Comparison of ENCODE assay signal across 16 mouse cellular contexts in the genomic region with DNA sequence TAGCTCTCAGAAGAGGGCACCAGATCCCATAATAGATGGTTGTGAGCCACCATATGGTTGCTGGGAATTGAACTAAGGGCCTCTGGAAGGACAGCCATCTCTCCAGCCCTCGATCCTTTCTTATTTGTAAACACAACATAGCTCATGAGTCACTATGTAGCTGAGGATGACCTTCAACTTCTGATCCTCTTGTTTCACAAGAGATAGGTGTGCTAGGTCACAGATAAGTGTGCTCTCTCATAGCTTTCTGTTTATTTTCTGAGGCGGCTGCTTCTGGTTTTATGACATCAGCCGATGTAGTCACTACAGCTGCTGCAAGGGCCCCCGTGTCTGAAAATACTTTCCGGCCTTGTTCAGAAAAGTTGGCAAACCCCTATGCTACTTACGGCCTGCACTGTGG.
"Had no signal": no experiment of that assay in that cellular context is flagged by ENCODE, and none has a peak within 500 bp of the region (broad histone marks: within the 10 kb centered on the region; RNA-seq: fewer than 3 reads in every experiment).

No protein-coding gene starts in this region.

- H3K4me3 ChIP-seq: limb, embryonic 12.5 days; limb, embryonic 15.5 days; midbrain, embryonic 12.5 days; midbrain, embryonic 15.5 days; neural tube, embryonic 12.5 days; neural tube, embryonic 15.5 days had no signal

- H3K9me3 ChIP-seq: limb, embryonic 12.5 days; limb, embryonic 15.5 days; midbrain, embryonic 12.5 days; midbrain, embryonic 15.5 days; neural tube, embryonic 15.5 days had no signal

- H3K36me3 ChIP-seq: limb, embryonic 12.5 days; limb, embryonic 15.5 days; midbrain, embryonic 12.5 days; midbrain, embryonic 15.5 days; neural tube, embryonic 12.5 days; neural tube, embryonic 15.5 days had no signal

- H3K9ac ChIP-seq: limb, embryonic 12.5 days; limb, embryonic 15.5 days; liver, embryonic 14.5 days; midbrain, embryonic 12.5 days; midbrain, embryonic 15.5 days; neural tube, embryonic 12.5 days; neural tube, embryonic 15.5 days had no signal

- H3K27me3 ChIP-seq: limb, embryonic 12.5 days; limb, embryonic 15.5 days; midbrain, embryonic 12.5 days; midbrain, embryonic 15.5 days; neural tube, embryonic 12.5 days; neural tube, embryonic 15.5 days had no signal

- H3K27ac ChIP-seq: limb, embryonic 12.5 days; limb, embryonic 15.5 days; liver, embryonic 14.5 days; macrophage; midbrain, embryonic 12.5 days; midbrain, embryonic 15.5 days; neural tube, embryonic 12.5 days; neural tube, embryonic 15.5 days had no signal

- DNase-seq: kidney, adult 11 months; kidney, adult 9 months; kidney, postnatal 14 days; kidney, postnatal 4 days; left cerebral cortex, postnatal 4 days; right cerebral cortex, adult 18-20 months; right cerebral cortex, postnatal 25 days; thymus, postnatal 25 days had no signal

- H3K4me2 ChIP-seq: limb, embryonic 12.5 days; limb, embryonic 15.5 days; midbrain, embryonic 12.5 days; midbrain, embryonic 15.5 days; neural tube, embryonic 12.5 days; neural tube, embryonic 15.5 days had no signal

- ATAC-seq: midbrain, embryonic 15.5 days had no signal
